18 mouse cellular contexts compared by ENCODE assay signal in genomic region chr4:125635037-125635436, GRCm38 (mm10).
A peak's percentile ranks its signal among the peaks of the same experiment; 100 is the strongest.
DNase-seq lines count a peak whose midpoint lies in the region; ATAC-seq and TF ChIP-seq lines count a peak whose summit lies in the region.
"Had no signal": no experiment of that assay in that cellular context is flagged by ENCODE, and none has a peak within 500 bp of the region (broad histone marks: within the 10 kb centered on the region; RNA-seq: fewer than 3 reads in every experiment).

No protein-coding gene starts in this region.

- no peaks in the 10 kb centered on the region for H3K9me3 ChIP-seq in heart, embryonic 11.5 days (replicated peaks; ENCODE audit: control insufficient read depth, low read length)
- H3K9me3 ChIP-seq in intestine, embryonic 15.5 days, result no peaks in the 10 kb centered on the region
- H3K9me3 ChIP-seq: forebrain, embryonic 12.5 days; heart, embryonic 15.5 days had no signal

- H3K27ac ChIP-seq in heart, embryonic 11.5 days (ENCODE audit: low read depth, low read length), result no peak overlapping the region
- no peak overlapping the region for H3K27ac ChIP-seq in gastrocnemius, adult 2 months
- H3K27ac ChIP-seq in intestine, embryonic 15.5 days, result no peak overlapping the region
- H3K27ac ChIP-seq: forebrain, embryonic 12.5 days; heart, adult 2 months; heart, embryonic 15.5 days; left cerebral cortex, adult 2 months had no signal

- 81% methylated on average over 11 of the region's 11 CpGs for WGBS in heart, embryonic 11.5 days (ENCODE audit: insufficient replicate concordance)
- WGBS in intestine, embryonic 15.5 days, result 81% methylated on average over 11 of the region's 11 CpGs

- H3K4me2 ChIP-seq in heart, embryonic 11.5 days, result no peak overlapping the region
- H3K4me2 ChIP-seq in intestine, embryonic 15.5 days (replicated peaks), result no peak overlapping the region
- H3K4me2 ChIP-seq: forebrain, embryonic 12.5 days; heart, embryonic 15.5 days; liver, embryonic 11.5 days had no signal

- peaks cover 18% of the 10 kb centered on the region for H3K4me1 ChIP-seq in heart, embryonic 11.5 days (ENCODE audit: control insufficient read depth, insufficient read depth, low read length)
- no peaks in the 10 kb centered on the region for H3K4me1 ChIP-seq in intestine, embryonic 15.5 days (replicated peaks)

- DNase-seq in heart, adult 11 months, result peak; percentile 84
- peak; percentile 25 for DNase-seq in lung, postnatal 10 days
- no peak for DNase-seq in lung, postnatal 36 days
- peak; percentile 41 for DNase-seq in ZHBTc4 (ENCODE audit: low read depth, low spot score)
- DNase-seq in kidney, postnatal 10 days, result peak; percentile 28
- no peak for DNase-seq in gastrocnemius, adult 2 months
- DNase-seq: adrenal gland, adult 8-10 months; cerebellum, adult 9-10 months; gastrocnemius, postnatal 14 days; heart, adult 2 months; heart, postnatal 4 days; right cerebral cortex, adult 18-20 months had no signal

- H3K36me3 ChIP-seq in heart, embryonic 11.5 days (ENCODE audit: control insufficient read depth, insufficient read depth, low read length), result no peaks in the 10 kb centered on the region
- no peaks in the 10 kb centered on the region for H3K36me3 ChIP-seq in intestine, embryonic 15.5 days
- H3K36me3 ChIP-seq: forebrain, embryonic 12.5 days; heart, embryonic 15.5 days had no signal

- H3K9ac ChIP-seq in heart, embryonic 11.5 days (ENCODE audit: low read depth, low read length), result no peak overlapping the region
- H3K9ac ChIP-seq in intestine, embryonic 15.5 days, result no peak overlapping the region
- H3K9ac ChIP-seq: forebrain, embryonic 12.5 days; heart, embryonic 15.5 days had no signal

- TF ChIP-seq CTCF in gastrocnemius, adult 2 months (IDR thresholded peaks at IDR 0.05), result no peak

- ATAC-seq in heart, embryonic 11.5 days (replicated peaks; ENCODE audit: insufficient number of reproducible peaks, low FRiP score, low TSS enrichment), result no peak
- no peak for ATAC-seq in intestine, embryonic 15.5 days

- intact Hi-C loops in gastrocnemius, adult 2 months (cut with DNase I), result no loop called here

- no peak overlapping the region for H3K4me3 ChIP-seq in heart, embryonic 11.5 days (ENCODE audit: low read depth, low read length)
- H3K4me3 ChIP-seq in gastrocnemius, adult 2 months, result no peak overlapping the region
- no peak overlapping the region for H3K4me3 ChIP-seq in intestine, embryonic 15.5 days (replicated peaks)
- H3K4me3 ChIP-seq: forebrain, embryonic 12.5 days; heart, adult 2 months; heart, embryonic 15.5 days; left cerebral cortex, adult 2 months had no signal

- no peaks in the 10 kb centered on the region for H3K27me3 ChIP-seq in heart, embryonic 11.5 days (ENCODE audit: control insufficient read depth, insufficient read depth, low read length)
- H3K27me3 ChIP-seq in intestine, embryonic 15.5 days (replicated peaks), result no peaks in the 10 kb centered on the region
- H3K27me3 ChIP-seq: forebrain, embryonic 12.5 days; heart, embryonic 15.5 days had no signal

Comparison
In these comparisons a context has a peak if more than half of its experiments do, and no peak if none do; other contexts are left out.
1. DNase-seq: peak in heart, adult 11 months (single experiment), lung, postnatal 10 days (single experiment), ZHBTc4 (single experiment) and kidney, postnatal 10 days (single experiment); none in lung, postnatal 36 days (single experiment) and gastrocnemius, adult 2 months (single experiment).